Mouse (Mus musculus): Measurements from ENCODE around the gene Dlgap4. TPM values are rescaled to one million over a fixed set of nuclear protein-coding genes. Genes with fewer than 3 reads are reported as not detected.
"Not testable (repeated sequence)": the region's sequence is repeated elsewhere in the genome, so short reads cannot be mapped to it uniquely, and the experiment has no call there.

Gene Dlgap4
- polyA plus RNA-seq, 1 experiment from 2014 or later = 98.3 TPM

- not testable (repeated sequence) for H3K9ac ChIP-seq; H3K9me3 ChIP-seq; H3K4me1 ChIP-seq; H3K27ac ChIP-seq; H3K27me3 ChIP-seq; H3K4me2 ChIP-seq; ATAC-seq (ENCODE audit: insufficient number of reproducible peaks, insufficient read depth, low FRiP score, low TSS enrichment, low read depth); H3K36me3 ChIP-seq; H3K4me3 ChIP-seq
Observed at GRCm38 (mm10) chr2:156786369-156786768, 172.9 kb downstream of the Dlgap4 start.

- H3K4me1 ChIP-seq = no peaks in the 10 kb centered on the region
- no peak overlapping the region for H3K9ac ChIP-seq
- ATAC-seq (ENCODE audit: insufficient number of reproducible peaks, insufficient read depth, low FRiP score, low TSS enrichment, low read depth) = no peak
- H3K36me3 ChIP-seq = no peaks in the 10 kb centered on the region
- H3K27me3 ChIP-seq = no peaks in the 10 kb centered on the region
- H3K4me3 ChIP-seq = no peak overlapping the region
- H3K27ac ChIP-seq = no peak overlapping the region
- no peak overlapping the region for H3K4me2 ChIP-seq
- 80% methylated on average over 5 of the region's 5 CpGs for WGBS
- H3K9me3 ChIP-seq = peaks cover 15% of the 10 kb centered on the region
Observed at GRCm38 (mm10) chr2:156787090-156787775, 173.7 kb downstream of the Dlgap4 start.

GRCm38 (mm10) chr2:156787776-156788105 lies 174.2 kb downstream of the Dlgap4 start:
- Histone ChIP-seq H3K9ac (no peak overlapping the region), H3K27ac (no peak overlapping the region), H3K4me3 (no peak overlapping the region), H3K27me3 (no peaks in the 10 kb centered on the region), H3K4me2 (no peak overlapping the region), H3K9me3 (peaks cover 19% of the 10 kb centered on the region), H3K4me1 (no peaks in the 10 kb centered on the region), H3K36me3 (no peaks in the 10 kb centered on the region)
- WGBS = 49% methylated on average over 3 of the region's 3 CpGs
- no peak for ATAC-seq (ENCODE audit: insufficient number of reproducible peaks, insufficient read depth, low FRiP score, low TSS enrichment, low read depth)

DNA sequence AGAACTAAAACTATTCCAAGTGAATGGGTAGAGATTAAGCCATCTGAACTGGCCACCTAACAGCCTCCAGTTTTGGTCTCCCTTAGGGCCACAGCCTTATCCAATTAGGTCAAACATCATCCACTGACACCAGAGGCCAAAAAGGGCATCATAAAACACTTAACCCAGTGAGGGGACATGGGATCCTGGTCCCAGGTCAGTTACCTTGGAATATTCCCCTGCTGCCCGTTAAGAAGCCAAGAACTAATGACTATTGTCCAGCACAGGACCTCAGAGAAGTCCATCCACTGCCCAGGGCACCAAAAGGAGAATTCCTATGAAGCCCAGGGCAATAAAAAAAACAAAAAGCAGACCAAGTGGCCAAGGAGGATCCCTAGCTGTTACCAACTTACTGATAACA lies 175.3 kb downstream of the Dlgap4 start:
- Histone ChIP-seq H3K27me3 (no peaks in the 10 kb centered on the region), H3K9ac (no peak overlapping the region), H3K4me2 (no peak overlapping the region), H3K4me3 (no peak overlapping the region), H3K4me1 (no peaks in the 10 kb centered on the region), H3K36me3 (no peaks in the 10 kb centered on the region), H3K27ac (no peak overlapping the region), H3K9me3 (peaks cover 19% of the 10 kb centered on the region)
- ATAC-seq (ENCODE audit: insufficient number of reproducible peaks, insufficient read depth, low FRiP score, low TSS enrichment, low read depth) = no peak
- WGBS = 75% methylated on average over 1 of the region's 1 CpGs

DNA sequence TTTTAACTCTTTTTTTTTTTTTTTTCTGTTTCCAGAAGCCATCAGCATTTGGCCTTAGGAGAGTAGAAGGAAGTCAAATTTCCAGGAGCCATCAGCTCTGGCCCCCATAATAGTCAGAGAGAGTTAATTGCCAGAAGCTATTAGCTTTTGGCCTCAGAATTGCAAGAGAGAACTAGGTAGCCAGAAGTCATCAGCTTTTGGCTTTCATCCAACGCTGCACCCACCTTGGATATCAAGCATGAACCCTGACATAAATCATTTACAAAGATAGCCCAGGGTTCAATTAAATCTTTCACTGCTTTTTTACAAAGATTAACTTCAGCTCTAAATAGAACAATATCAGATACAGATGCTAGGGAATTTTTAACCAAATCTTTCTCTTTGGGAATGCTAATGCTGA lies 185.0 kb downstream of the Dlgap4 start:
- no peaks in the 10 kb centered on the region for H3K36me3 ChIP-seq
- no peak overlapping the region for H3K4me3 ChIP-seq
- H3K27me3 ChIP-seq = no peaks in the 10 kb centered on the region
- H3K4me2 ChIP-seq = no peak overlapping the region
- WGBS = 71% methylated on average over 1 of the region's 1 CpGs
- no peak overlapping the region for H3K9ac ChIP-seq
- H3K9me3 ChIP-seq = peaks cover 3% of the 10 kb centered on the region; the same call in 1 of the 2 replicates
- 0 out of 2 replicates have a peak, but pooled peaks cover 2% of the 10 kb centered on the region for H3K4me1 ChIP-seq
- ATAC-seq (ENCODE audit: insufficient number of reproducible peaks, insufficient read depth, low FRiP score, low TSS enrichment, low read depth) = no peak
- no peak overlapping the region for H3K27ac ChIP-seq

GRCm38 (mm10) chr2:156801045-156801444 lies 187.5 kb downstream of the Dlgap4 start:
- H3K27ac ChIP-seq = no peak overlapping the region
- no peak overlapping the region for H3K9ac ChIP-seq
- ATAC-seq (ENCODE audit: insufficient number of reproducible peaks, insufficient read depth, low FRiP score, low TSS enrichment, low read depth) = no peak
- H3K27me3 ChIP-seq = no peaks in the 10 kb centered on the region
- no peaks in the 10 kb centered on the region for H3K36me3 ChIP-seq
- H3K4me3 ChIP-seq = no peak overlapping the region
- H3K9me3 ChIP-seq = peaks cover 3% of the 10 kb centered on the region; the same call in 1 of the 2 replicates
- no peak overlapping the region for H3K4me2 ChIP-seq
- WGBS = 64% methylated on average over 4 of the region's 4 CpGs
- 0 out of 2 replicates have a peak, but pooled peaks cover 2% of the 10 kb centered on the region for H3K4me1 ChIP-seq

DNA sequence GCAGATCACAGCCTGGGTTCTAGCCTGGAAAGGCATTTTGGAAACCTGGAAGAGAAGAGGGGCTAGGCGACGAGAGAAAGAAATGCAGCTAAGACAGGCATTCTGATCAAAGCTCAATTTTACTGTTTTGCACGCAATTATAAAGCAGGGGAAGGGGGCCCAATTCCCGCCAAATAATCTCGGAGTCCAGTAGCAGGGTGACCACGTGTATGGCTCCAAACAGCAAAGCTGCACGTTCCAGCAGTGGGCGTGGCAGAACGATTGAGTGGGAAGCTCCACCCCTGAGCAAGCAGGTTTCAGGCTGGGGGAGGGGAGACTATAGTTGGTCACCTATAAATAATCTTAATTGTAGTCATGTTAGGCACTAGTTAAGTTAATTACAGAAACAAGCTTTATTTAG lies 188.6 kb downstream of the Dlgap4 start:
- not testable (repeated sequence) for H3K4me2 ChIP-seq; H3K4me1 ChIP-seq; H3K27ac ChIP-seq; H3K9me3 ChIP-seq; H3K27me3 ChIP-seq; H3K9ac ChIP-seq; ATAC-seq (ENCODE audit: insufficient number of reproducible peaks, insufficient read depth, low FRiP score, low TSS enrichment, low read depth); H3K4me3 ChIP-seq; H3K36me3 ChIP-seq
- WGBS = 52% methylated on average over 9 of the region's 9 CpGs

DNA sequence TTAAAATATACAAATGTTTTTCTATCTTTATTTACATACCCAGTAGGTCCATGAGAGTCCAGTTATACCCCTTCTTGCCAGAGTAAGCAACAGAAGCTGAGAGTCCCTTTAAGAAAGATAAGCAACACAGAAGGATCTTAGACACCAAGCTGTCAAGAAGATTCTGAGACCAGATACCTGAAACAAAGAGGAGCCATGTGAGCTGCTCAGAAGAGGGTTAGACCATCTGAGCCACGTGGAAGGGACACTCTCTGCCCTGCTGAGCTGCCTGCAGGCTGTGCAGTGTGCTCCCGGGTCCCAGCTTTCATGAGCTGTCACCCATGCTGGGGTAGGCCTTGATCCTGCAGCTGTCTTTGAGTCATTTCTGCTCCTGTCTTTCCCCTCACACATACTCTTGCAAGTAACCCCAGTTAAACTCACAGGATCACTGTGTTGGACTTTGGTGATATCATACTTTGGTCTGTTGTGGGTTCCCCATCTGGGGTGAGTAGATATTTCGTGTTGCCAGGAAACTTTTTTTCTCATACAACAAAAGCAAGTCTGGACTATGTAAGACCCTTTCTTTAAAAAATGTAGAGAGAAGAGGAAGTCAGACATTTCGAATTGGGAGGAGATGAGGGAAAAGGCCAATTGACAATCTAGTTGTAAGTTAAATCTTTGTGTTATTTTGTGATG lies 190.3 kb downstream of the Dlgap4 start:
- 67% methylated on average over 4 of the region's 4 CpGs for WGBS
- H3K36me3 ChIP-seq = no peaks in the 10 kb centered on the region
- H3K27me3 ChIP-seq = no peaks in the 10 kb centered on the region
- H3K9ac ChIP-seq = no peak overlapping the region
- ATAC-seq (ENCODE audit: insufficient number of reproducible peaks, insufficient read depth, low FRiP score, low TSS enrichment, low read depth) = no peak
- no peaks in the 10 kb centered on the region for H3K9me3 ChIP-seq
- H3K4me3 ChIP-seq = no peak overlapping the region
- no peak overlapping the region for H3K4me2 ChIP-seq
- H3K4me1 ChIP-seq = 0 out of 2 replicates have a peak, but pooled peaks cover 2% of the 10 kb centered on the region
- no peak overlapping the region for H3K27ac ChIP-seq

GRCm38 (mm10) chr2:156804589-156804988 lies 191.1 kb downstream of the Dlgap4 start:
- Histone ChIP-seq H3K27me3 (no peaks in the 10 kb centered on the region), H3K4me1 (0 out of 2 replicates have a peak, but pooled peaks cover 2% of the 10 kb centered on the region), H3K9me3 (no peaks in the 10 kb centered on the region), H3K36me3 (no peaks in the 10 kb centered on the region), H3K27ac (no peak overlapping the region), H3K4me2 (no peak overlapping the region), H3K4me3 (no peak overlapping the region), H3K9ac (no peak overlapping the region)
- ATAC-seq (ENCODE audit: insufficient number of reproducible peaks, insufficient read depth, low FRiP score, low TSS enrichment, low read depth) = no peak
- WGBS = 86% methylated on average over 4 of the region's 4 CpGs

GRCm38 (mm10) chr2:156806886-156807285 lies 193.4 kb downstream of the Dlgap4 start:
- H3K27me3 ChIP-seq = no peaks in the 10 kb centered on the region
- H3K4me1 ChIP-seq = no peaks in the 10 kb centered on the region

DNA sequence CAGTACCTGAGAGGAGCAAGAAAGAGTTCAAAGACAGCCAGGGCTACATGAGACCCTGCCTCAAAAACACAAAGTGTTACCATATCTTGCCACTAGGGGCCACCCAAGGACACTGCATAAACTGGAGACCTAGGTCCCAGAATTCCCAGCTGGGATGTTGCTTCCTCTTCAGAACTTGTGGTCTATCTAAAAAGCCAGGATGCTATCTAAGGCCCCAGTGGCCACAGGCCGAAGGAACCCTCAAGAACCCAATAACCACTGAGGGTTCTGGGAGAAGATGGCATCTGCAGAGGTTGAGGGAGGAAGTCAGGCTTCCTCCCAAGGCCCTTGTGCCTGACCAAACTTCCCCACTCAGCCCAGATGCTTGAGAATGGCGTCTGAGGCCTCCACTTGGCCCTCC lies 196.1 kb downstream of the Dlgap4 start:
- peaks cover 8% of the 10 kb centered on the region for H3K4me1 ChIP-seq
- ATAC-seq (ENCODE audit: insufficient number of reproducible peaks, insufficient read depth, low FRiP score, low TSS enrichment, low read depth) = 0 out of 2 replicates have a peak, but pooled peaks have one; percentile 26
- no peaks in the 10 kb centered on the region for H3K27me3 ChIP-seq
- 48% methylated on average over 2 of the region's 2 CpGs for WGBS
- H3K4me3 ChIP-seq = no peak overlapping the region
- no peak overlapping the region for H3K9ac ChIP-seq
- no peaks in the 10 kb centered on the region for H3K36me3 ChIP-seq
- H3K4me2 ChIP-seq = no peak overlapping the region
- H3K9me3 ChIP-seq = no peaks in the 10 kb centered on the region
- H3K27ac ChIP-seq = no peak overlapping the region

More at GRCm38 (mm10) chr2:156806886-156807285, 193.4 kb downstream of the Dlgap4 start:
- Histone ChIP-seq H3K36me3 (no peaks in the 10 kb centered on the region), H3K9me3 (no peaks in the 10 kb centered on the region), H3K4me2 (no peak overlapping the region), H3K27ac (no peak overlapping the region), H3K4me3 (no peak overlapping the region), H3K9ac (no peak overlapping the region)
- 69% methylated on average over 6 of the region's 6 CpGs for WGBS
- no peak for ATAC-seq (ENCODE audit: insufficient number of reproducible peaks, insufficient read depth, low FRiP score, low TSS enrichment, low read depth)

GRCm38 (mm10) chr2:156810716-156811115 lies 197.2 kb downstream of the Dlgap4 start:
- H3K4me1 ChIP-seq = peaks cover 18% of the 10 kb centered on the region
- H3K27me3 ChIP-seq = no peaks in the 10 kb centered on the region
- no peak for ATAC-seq (ENCODE audit: insufficient number of reproducible peaks, insufficient read depth, low FRiP score, low TSS enrichment, low read depth)
- 96% methylated on average over 10 of the region's 10 CpGs for WGBS
- no peaks in the 10 kb centered on the region for H3K9me3 ChIP-seq
- no peak overlapping the region for H3K4me2 ChIP-seq
- no peak overlapping the region for H3K9ac ChIP-seq
- no peaks in the 10 kb centered on the region for H3K36me3 ChIP-seq
- no peak overlapping the region for H3K4me3 ChIP-seq
- H3K27ac ChIP-seq = no peak overlapping the region
